Mouse (Mus musculus): ENCODE results near the gene Fdx1. TPM values are rescaled to one million over a fixed set of nuclear protein-coding genes. Genes with fewer than 3 reads are reported as not detected.

Fdx1 gene
- polyA plus RNA-seq, 1 experiment from 2014 or later: 30.3 TPM

GRCm38 (mm10) chr9:51928659-51929058, 34.7 kb downstream of the Fdx1 start:
- H3K36me3 ChIP-seq: no peaks in the 10 kb centered on the region
- H3K27me3 ChIP-seq: no peaks in the 10 kb centered on the region
- no peak overlapping the region for H3K9ac ChIP-seq
- no peak overlapping the region for H3K4me2 ChIP-seq
- no peak overlapping the region for H3K4me3 ChIP-seq (replicated peaks)
- peaks cover 7% of the 10 kb centered on the region for H3K4me1 ChIP-seq (replicated peaks)
- no peaks in the 10 kb centered on the region for H3K9me3 ChIP-seq (replicated peaks)
- DNase-seq (no peak), ATAC-seq (ENCODE audit: low read depth) (no peak)
- WGBS (ENCODE audit: insufficient replicate concordance): 60% methylated on average over 7 of the region's 7 CpGs
- no peak overlapping the region for H3K27ac ChIP-seq

GRCm38 (mm10) chr9:51928116-51928515, 35.2 kb downstream of the Fdx1 start:
- no peaks in the 10 kb centered on the region for H3K9me3 ChIP-seq (replicated peaks)
- DNase-seq (no peak), ATAC-seq (ENCODE audit: low read depth) (no peak)
- H3K4me1 ChIP-seq (replicated peaks): peaks cover 7% of the 10 kb centered on the region
- WGBS (ENCODE audit: insufficient replicate concordance): 60% methylated on average over 10 of the region's 10 CpGs
- no peak overlapping the region for H3K9ac ChIP-seq
- H3K27ac ChIP-seq: no peak overlapping the region
- H3K4me2 ChIP-seq: no peak overlapping the region
- no peaks in the 10 kb centered on the region for H3K27me3 ChIP-seq
- no peak overlapping the region for H3K4me3 ChIP-seq (replicated peaks)
- no peaks in the 10 kb centered on the region for H3K36me3 ChIP-seq

- DNase-seq (no peak), ATAC-seq (ENCODE audit: low read depth) (no peak)
- H3K27ac ChIP-seq: no peak overlapping the region
- no peak overlapping the region for H3K4me3 ChIP-seq (replicated peaks)
- no peak overlapping the region for H3K9ac ChIP-seq
- no peak overlapping the region for H3K4me2 ChIP-seq
- H3K9me3 ChIP-seq (replicated peaks): no peaks in the 10 kb centered on the region
- peaks cover 7% of the 10 kb centered on the region for H3K4me1 ChIP-seq (replicated peaks)
- no peaks in the 10 kb centered on the region for H3K27me3 ChIP-seq
- H3K36me3 ChIP-seq: no peaks in the 10 kb centered on the region
- 55% methylated on average over 3 of the region's 3 CpGs for WGBS (ENCODE audit: insufficient replicate concordance)
These were observed 35.7 kb downstream of the Fdx1 start for GRCm38 (mm10) chr9:51927680-51928079.

GRCm38 (mm10) chr9:51926629-51927028, 36.7 kb downstream of the Fdx1 start:
- H3K9ac ChIP-seq: no peak overlapping the region
- DNase-seq (peak; percentile 31), ATAC-seq (ENCODE audit: low read depth) (no peak)

GRCm38 (mm10) chr9:51924551-51925081, 38.7 kb downstream of the Fdx1 start:
- Histone ChIP-seq H3K4me2 (no peak overlapping the region), H3K4me3 (replicated peaks) (no peak overlapping the region), H3K9ac (no peak overlapping the region), H3K27ac (no peak overlapping the region), H3K9me3 (replicated peaks) (no peaks in the 10 kb centered on the region), H3K27me3 (no peaks in the 10 kb centered on the region), H3K36me3 (no peaks in the 10 kb centered on the region), H3K4me1 (replicated peaks) (no peaks in the 10 kb centered on the region; the same call in 1 of the 2 replicates)
- ATAC-seq (ENCODE audit: low read depth) (no peak), DNase-seq (no peak)
- 62% methylated on average over 8 of the region's 8 CpGs for WGBS (ENCODE audit: insufficient replicate concordance)

More at GRCm38 (mm10) chr9:51926629-51927028, 36.7 kb downstream of the Fdx1 start:
- H3K9me3 ChIP-seq (replicated peaks): no peaks in the 10 kb centered on the region
- no peaks in the 10 kb centered on the region for H3K36me3 ChIP-seq
- 68% methylated on average over 8 of the region's 8 CpGs for WGBS (ENCODE audit: insufficient replicate concordance)
- no peak overlapping the region for H3K27ac ChIP-seq
- peaks cover 7% of the 10 kb centered on the region for H3K4me1 ChIP-seq (replicated peaks)
- no peak overlapping the region for H3K4me3 ChIP-seq (replicated peaks)
- no peak overlapping the region for H3K4me2 ChIP-seq
- no peaks in the 10 kb centered on the region for H3K27me3 ChIP-seq

GRCm38 (mm10) chr9:51922756-51923155, 40.6 kb downstream of the Fdx1 start:
- H3K36me3 ChIP-seq: no peaks in the 10 kb centered on the region
- no peaks in the 10 kb centered on the region for H3K9me3 ChIP-seq (replicated peaks)
- ATAC-seq (ENCODE audit: low read depth) (no peak), DNase-seq (no peak)
- H3K4me3 ChIP-seq (replicated peaks): no peak overlapping the region
- no peak overlapping the region for H3K27ac ChIP-seq
- H3K9ac ChIP-seq: no peak overlapping the region
- 77% methylated on average over 2 of the region's 2 CpGs for WGBS (ENCODE audit: insufficient replicate concordance)
- H3K4me2 ChIP-seq: no peak overlapping the region
- no peaks in the 10 kb centered on the region for H3K27me3 ChIP-seq
- H3K4me1 ChIP-seq (replicated peaks): no peaks in the 10 kb centered on the region

- no peaks in the 10 kb centered on the region for H3K9me3 ChIP-seq (replicated peaks)
- H3K4me3 ChIP-seq (replicated peaks): no peak overlapping the region
- DNase-seq (no peak), ATAC-seq (ENCODE audit: low read depth) (no peak)
- H3K27me3 ChIP-seq: no peaks in the 10 kb centered on the region
- H3K36me3 ChIP-seq: no peaks in the 10 kb centered on the region
- no peak overlapping the region for H3K27ac ChIP-seq
- no peak overlapping the region for H3K9ac ChIP-seq
- no peak overlapping the region for H3K4me2 ChIP-seq
- no peaks in the 10 kb centered on the region for H3K4me1 ChIP-seq (replicated peaks)
- WGBS (ENCODE audit: insufficient replicate concordance): 78% methylated on average over 1 of the region's 1 CpGs
These were observed 47.8 kb downstream of the Fdx1 start for GRCm38 (mm10) chr9:51915580-51915979.

- H3K4me2 ChIP-seq: no peak overlapping the region
- ATAC-seq (ENCODE audit: low read depth) (no peak), DNase-seq (no peak)
- H3K9me3 ChIP-seq (replicated peaks): no peaks in the 10 kb centered on the region
- H3K27ac ChIP-seq: no peak overlapping the region
- WGBS (ENCODE audit: insufficient replicate concordance): 64% methylated on average over 15 of the region's 15 CpGs
- no peaks in the 10 kb centered on the region for H3K27me3 ChIP-seq
- H3K9ac ChIP-seq: no peak overlapping the region
- H3K36me3 ChIP-seq: no peaks in the 10 kb centered on the region
- no peaks in the 10 kb centered on the region for H3K4me1 ChIP-seq (replicated peaks)
- no peak overlapping the region for H3K4me3 ChIP-seq (replicated peaks)
These were observed 48.8 kb downstream of the Fdx1 start for GRCm38 (mm10) chr9:51914481-51915120.

- DNase-seq (peak; percentile 32), ATAC-seq (ENCODE audit: low read depth) (no peak)
- Histone ChIP-seq H3K4me1 (replicated peaks) (no peaks in the 10 kb centered on the region), H3K27me3 (no peaks in the 10 kb centered on the region), H3K9ac (no peak overlapping the region), H3K4me2 (no peak overlapping the region), H3K27ac (no peak overlapping the region), H3K36me3 (no peaks in the 10 kb centered on the region), H3K9me3 (replicated peaks) (no peaks in the 10 kb centered on the region), H3K4me3 (replicated peaks) (no peak overlapping the region)
- WGBS (ENCODE audit: insufficient replicate concordance): 2% methylated on average over 2 of the region's 2 CpGs
These were observed 54.5 kb downstream of the Fdx1 start for GRCm38 (mm10) chr9:51908838-51909237.

GRCm38 (mm10) chr9:51908255-51908654, 55.1 kb downstream of the Fdx1 start:
- H3K9ac ChIP-seq: no peak overlapping the region
- H3K36me3 ChIP-seq: no peaks in the 10 kb centered on the region
- no peak for ATAC-seq (ENCODE audit: low read depth)
- H3K27me3 ChIP-seq: no peaks in the 10 kb centered on the region
- no peak overlapping the region for H3K27ac ChIP-seq
- H3K4me1 ChIP-seq (replicated peaks): no peaks in the 10 kb centered on the region
- no peak for DNase-seq
- H3K4me2 ChIP-seq: no peak overlapping the region
- no peak overlapping the region for H3K4me3 ChIP-seq (replicated peaks)
- H3K9me3 ChIP-seq (replicated peaks): no peaks in the 10 kb centered on the region
- WGBS (ENCODE audit: insufficient replicate concordance): 57% methylated on average over 3 of the region's 3 CpGs

GRCm38 (mm10) chr9:51906938-51907337, 56.4 kb downstream of the Fdx1 start:
- 72% methylated on average over 8 of the region's 8 CpGs for WGBS (ENCODE audit: insufficient replicate concordance)
- ATAC-seq (ENCODE audit: low read depth): no peak
- Histone ChIP-seq H3K27me3 (no peaks in the 10 kb centered on the region), H3K36me3 (no peaks in the 10 kb centered on the region), H3K9ac (no peak overlapping the region), H3K4me3 (replicated peaks) (no peak overlapping the region), H3K4me1 (replicated peaks) (no peaks in the 10 kb centered on the region), H3K27ac (no peak overlapping the region), H3K4me2 (no peak overlapping the region), H3K9me3 (replicated peaks) (no peaks in the 10 kb centered on the region)
- DNase-seq: no peak

Data from liver, embryonic 13.5 days (tissue).